Mouse (Mus musculus): ENCODE results near the gene Slc25a48. TPM values are rescaled to one million over a fixed set of nuclear protein-coding genes. Genes with fewer than 3 reads are reported as not detected.

The Slc25a48 gene
- total and polyA plus RNA-seq, 2 experiments from 2014 or later = 0.04 to 0.05 TPM

- WGBS = 16% methylated on average over 7 of the region's 7 CpGs
- Histone ChIP-seq H3K4me2 (ENCODE audit: low read depth, low read length, poor library complexity, severe bottlenecking) (no peak overlapping the region), H3K4me1 (ENCODE audit: insufficient read depth, low read length) (no peaks in the 10 kb centered on the region; the same call in 1 of the 2 replicates), H3K27me3 (ENCODE audit: insufficient read depth, low read length) (no peaks in the 10 kb centered on the region), H3K4me3 (ENCODE audit: low read depth, low read length) (no peak overlapping the region), H3K27ac (ENCODE audit: low read depth, low read length) (no peak overlapping the region), H3K9me3 (ENCODE audit: low read length) (no peaks in the 10 kb centered on the region), H3K36me3 (ENCODE audit: insufficient read depth, low read length) (no peaks in the 10 kb centered on the region), H3K9ac (replicated peaks; ENCODE audit: low read length, poor library complexity, severe bottlenecking) (no peak overlapping the region)
- peak; percentile 5 for DNase-seq (ENCODE audit: low spot score)
- no peak for TF ChIP-seq CTCF (IDR thresholded peaks at IDR 0.05)
- no peak for ATAC-seq (ENCODE audit: low FRiP score)
Observed at GRCm38 (mm10) chr13:56516816-56517215, 78.7 kb downstream of the Slc25a48 start.

- peak; percentile 89 for DNase-seq (ENCODE audit: low spot score)
- Histone ChIP-seq H3K9ac (replicated peaks; ENCODE audit: low read length, poor library complexity, severe bottlenecking) (peak within 1 kb of the TSS; percentile 57), H3K4me1 (ENCODE audit: insufficient read depth, low read length) (no peaks in the 10 kb centered on the region), H3K4me2 (ENCODE audit: low read depth, low read length, poor library complexity, severe bottlenecking) (peak within 1 kb of the TSS; percentile 97), H3K27me3 (ENCODE audit: insufficient read depth, low read length) (no peaks in the 10 kb centered on the region), H3K36me3 (ENCODE audit: insufficient read depth, low read length) (no peaks in the 10 kb centered on the region), H3K9me3 (ENCODE audit: low read length) (no peaks in the 10 kb centered on the region), H3K4me3 (ENCODE audit: low read depth, low read length) (peak within 1 kb of the TSS; percentile 66), H3K27ac (ENCODE audit: low read depth, low read length) (peak within 1 kb of the TSS; percentile 21)
- under 1% methylated on average over 54 of the region's 56 CpGs for WGBS
- ATAC-seq (ENCODE audit: low FRiP score) = peak; percentile 92
- TF ChIP-seq CTCF (IDR thresholded peaks at IDR 0.05) = no peak
Observed at GRCm38 (mm10) chr13:56522081-56522820, 84.1 kb downstream of the Slc25a48 start, which contains the start of gene Fbxl21. Fbxl21 (plus strand) TSS chr13:56522472.

- ATAC-seq (ENCODE audit: low FRiP score) (peak; percentile 45; the same call in 1 of the 2 replicates), DNase-seq (ENCODE audit: low spot score) (no peak)
- H3K4me2 ChIP-seq (ENCODE audit: low read depth, low read length, poor library complexity, severe bottlenecking) = peak overlapping the region; percentile 97
- H3K27ac ChIP-seq (ENCODE audit: low read depth, low read length) = no peak overlapping the region; the same call in 1 of the 2 replicates
- no peak for TF ChIP-seq CTCF (IDR thresholded peaks at IDR 0.05)
- H3K36me3 ChIP-seq (ENCODE audit: insufficient read depth, low read length) = no peaks in the 10 kb centered on the region
- peak overlapping the region; percentile 57 for H3K9ac ChIP-seq (replicated peaks; ENCODE audit: low read length, poor library complexity, severe bottlenecking)
- no peaks in the 10 kb centered on the region for H3K27me3 ChIP-seq (ENCODE audit: insufficient read depth, low read length)
- no peaks in the 10 kb centered on the region for H3K4me1 ChIP-seq (ENCODE audit: insufficient read depth, low read length)
- 2% methylated on average over 8 of the region's 8 CpGs for WGBS
- H3K4me3 ChIP-seq (ENCODE audit: low read depth, low read length) = peak overlapping the region; percentile 66
- H3K9me3 ChIP-seq (ENCODE audit: low read length) = no peaks in the 10 kb centered on the region
Observed at GRCm38 (mm10) chr13:56522821-56523167, 84.6 kb downstream of the Slc25a48 start.

Other genes with a start within 250 kb of the Slc25a48 start
- gene Neurog1, start 186.2 kb upstream of the Slc25a48 start, total RNA-seq (2014; rRNA removed) = not detected in 2 replicates
- gene Neurog1, start 186.2 kb upstream of the Slc25a48 start, polyA plus RNA-seq (2015; fragmentation: Nextera tagmentation; extraction: Ambion mirVana) = not detected in 2 replicates
- gene Cxcl14, start 141.8 kb upstream of the Slc25a48 start, total RNA-seq (2014; rRNA removed) = 31.5 and 34.1 TPM in 2 replicates
- 32.7 and 37.0 TPM in 2 replicates for gene Cxcl14, start 141.8 kb upstream of the Slc25a48 start, polyA plus RNA-seq (2015; fragmentation: Nextera tagmentation; extraction: Ambion mirVana)
- not detected in 2 replicates for gene Gm3045, start 11.8 kb upstream of the Slc25a48 start, total RNA-seq (2014; rRNA removed)
- gene Gm3045, start 11.8 kb upstream of the Slc25a48 start, polyA plus RNA-seq (2015; fragmentation: Nextera tagmentation; extraction: Ambion mirVana) = not detected in 2 replicates
- not detected in 2 replicates for gene Il9, start 43.9 kb downstream of the Slc25a48 start, total RNA-seq (2014; rRNA removed)
- not detected in 2 replicates for gene Il9, start 43.9 kb downstream of the Slc25a48 start, polyA plus RNA-seq (2015; fragmentation: Nextera tagmentation; extraction: Ambion mirVana)
- 5.5 and 7.2 TPM in 2 replicates for gene Fbxl21, start 84.1 kb downstream of the Slc25a48 start, total RNA-seq (2014; rRNA removed)
- 3.4 and 4.3 TPM in 2 replicates for gene Fbxl21, start 84.1 kb downstream of the Slc25a48 start, polyA plus RNA-seq (2015; fragmentation: Nextera tagmentation; extraction: Ambion mirVana)
- gene Lect2, start 110.1 kb downstream of the Slc25a48 start, total RNA-seq (2014; rRNA removed) = not detected in 2 replicates
- not detected in 2 replicates for gene Lect2, start 110.1 kb downstream of the Slc25a48 start, polyA plus RNA-seq (2015; fragmentation: Nextera tagmentation; extraction: Ambion mirVana)
- gene Tgfbi, start 171.2 kb downstream of the Slc25a48 start, total RNA-seq (2014; rRNA removed) = 6.3 and 7.5 TPM in 2 replicates
- gene Tgfbi, start 171.2 kb downstream of the Slc25a48 start, polyA plus RNA-seq (2015; fragmentation: Nextera tagmentation; extraction: Ambion mirVana) = 3.0 and 3.4 TPM in 2 replicates

Measured in midbrain, postnatal 0 days (tissue).